Mouse (Mus musculus) neutrophil, adult 5-6 weeks (primary cell): ENCODE data around the gene Zfp597. TPM values are rescaled to one million over a fixed set of nuclear protein-coding genes. Genes with fewer than 3 reads are reported as not detected.
A peak's percentile ranks its signal among the peaks of the same experiment; 100 is the strongest.

ENCODE experiments used
- ATAC-seq: fragments of 151-379, 151-347 bp; 2 replicates; pipeline ENCODE4 v1.8.0; 2017; ENCODE audit warnings: mild to moderate bottlenecking, moderate TSS enrichment; ENCODE audit not compliant: insufficient number of reproducible peaks, poor library complexity, low FRiP score, severe bottlenecking; ENCODE audit errors: extremely low read depth
- total RNA-seq: library from RNA; stranded (forward); fragments of 200-1000 nt; gene quantifications from 2 replicates; pipeline ENCODE4 v1.2.3, GENCODE M21; 2017

The Zfp597 gene
- total RNA-seq, 1 experiment from 2014 or later: 55.5 TPM

DNA sequence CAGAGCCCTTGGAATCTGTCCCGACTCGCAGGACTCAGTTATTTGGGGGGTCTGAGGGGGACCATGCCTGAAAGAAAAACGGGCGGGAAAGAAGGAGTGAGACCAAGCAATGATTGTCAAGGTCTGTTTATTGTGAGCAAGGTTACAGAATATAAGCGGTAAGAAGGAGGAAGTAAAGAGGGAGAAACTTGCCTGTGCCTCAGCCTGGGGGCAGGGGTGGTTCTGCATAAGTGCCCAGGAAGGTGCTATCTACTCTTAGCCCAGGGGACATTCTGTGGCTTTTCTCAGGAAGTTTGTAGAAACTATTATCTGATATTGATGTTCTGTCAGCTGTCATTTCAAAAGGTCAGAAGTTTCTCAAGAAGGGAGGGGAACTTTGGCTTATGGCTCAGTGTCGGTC lies 69.7 kb downstream of the Zfp597 start:
- peak; percentile 51; the same call in 1 of the 2 replicates for ATAC-seq

Other genes with a start within 250 kb of the Zfp597 start
- 84.0 and 91.3 TPM in 2 replicates for gene Mefv, start 166.5 kb downstream of the Zfp597 start, total RNA-seq
- 93.8 and 94.7 TPM in 2 replicates for gene Zfp263, start 140.5 kb downstream of the Zfp597 start, total RNA-seq
- not detected in 2 replicates for gene Olfr15, start 53.7 kb downstream of the Zfp597 start, total RNA-seq
- gene Zfp174, start 37.3 kb downstream of the Zfp597 start, total RNA-seq: 2.0 and 2.2 TPM in 2 replicates
- gene Naa60, start 12.2 kb downstream of the Zfp597 start, total RNA-seq: 77.7 and 107 TPM in 2 replicates
- gene Gm20695, start 87 bp upstream of the Zfp597 start, total RNA-seq: 3.2 and 7.3 TPM in 2 replicates
- gene 1700037C18Rik, start 24.1 kb upstream of the Zfp597 start, total RNA-seq: 5.9 and 15.6 TPM in 2 replicates
- gene Cluap1, start 24.2 kb upstream of the Zfp597 start, total RNA-seq: 37.4 and 52.8 TPM in 2 replicates
- 14.0 and 14.2 TPM in 2 replicates for gene Nlrc3, start 92.1 kb upstream of the Zfp597 start, total RNA-seq
- 40.1 and 52.5 TPM in 2 replicates for gene Slx4, start 119.2 kb upstream of the Zfp597 start, total RNA-seq
- 0.37 and 0.47 TPM in 2 replicates for gene Dnase1, start 152.4 kb upstream of the Zfp597 start, total RNA-seq
- gene Trap1, start 193.3 kb upstream of the Zfp597 start, total RNA-seq: 43.1 and 47.7 TPM in 2 replicates